In genomic region chr11:51960967-51961471, GRCm38 (mm10) we compare ENCODE assay signal across 8 mouse cellular contexts. TPM values are rescaled to one million over a fixed set of nuclear protein-coding genes. Genes with fewer than 3 reads are reported as not detected.
A peak's percentile ranks its signal among the peaks of the same experiment; 100 is the strongest.
DNase-seq lines count a peak whose midpoint lies in the region; ATAC-seq lines count a peak whose summit lies in the region.

No protein-coding gene starts in this region.

- H3K4me2 ChIP-seq in lung, embryonic 15.5 days, result no peak overlapping the region

- ATAC-seq in lung, embryonic 15.5 days (ENCODE audit: borderline replicate concordance, extremely low read depth, low FRiP score, low TSS enrichment), result peak; percentile 69

- H3K9me3 ChIP-seq in lung, embryonic 15.5 days, result no peaks in the 10 kb centered on the region

- DNase-seq in adrenal gland, postnatal 14 days, result peak; percentile 44
- DNase-seq in adrenal gland, adult 8-10 months, result no peak
- DNase-seq in ovary, postnatal 14 days (ENCODE audit: low spot score), result peak; percentile 12
- no peak for DNase-seq in ovary, postnatal 10 days (ENCODE audit: low spot score)
- peak; percentile 57 to 61 for DNase-seq in thymus, postnatal 36 days
- DNase-seq in T-cell, adult 2 months (ENCODE audit: low spot score), result no peak
- DNase-seq in embryo, embryonic 11 days, result no peak

- no peak overlapping the region for H3K9ac ChIP-seq in lung, embryonic 15.5 days

- no peak overlapping the region for H3K4me3 ChIP-seq in lung, embryonic 15.5 days

- peak overlapping the region; percentile 77 for H3K27ac ChIP-seq in lung, embryonic 15.5 days

- H3K27me3 ChIP-seq in lung, embryonic 15.5 days, result no peaks in the 10 kb centered on the region

- WGBS in lung, embryonic 15.5 days, result 40% methylated on average over 11 of the region's 11 CpGs

- 0 out of 2 replicates have a peak, but pooled peaks cover 3% of the 10 kb centered on the region for H3K4me1 ChIP-seq in lung, embryonic 15.5 days

- H3K36me3 ChIP-seq in lung, embryonic 15.5 days, result no peaks in the 10 kb centered on the region

RNA-seq across cellular contexts. Expression of gene Cdkn2aipnl, which starts 6.4 kb away (rescaled TPM):
- total RNA-seq in adrenal gland, postnatal 14 days (2021), result 20.1 and 24.9 TPM in 2 replicates
- 10 to 100 TPM; 16.9 to 25.6 (median 21.3) TPM for total RNA-seq in adrenal gland, adult 8-10 months (2022)
- polyA plus RNA-seq in lung, embryonic 15.5 days (2015; fragmentation: Nextera tagmentation; extraction: Ambion mirVana), result 102 and 109 TPM in 2 replicates

RNA-seq across cellular contexts. Expression of gene Ube2b, which starts 39.5 kb away (rescaled TPM):
- total RNA-seq in adrenal gland, postnatal 14 days (2021), result 152 and 153 TPM in 2 replicates
- 100 to 1,000 TPM; 124 to 144 (median 140) TPM for total RNA-seq in adrenal gland, adult 8-10 months (2022)
- polyA plus RNA-seq in lung, embryonic 15.5 days (2015; fragmentation: Nextera tagmentation; extraction: Ambion mirVana), result 214 and 215 TPM in 2 replicates

RNA-seq across cellular contexts. Expression of gene Cdkl3, which starts 43.0 kb away (rescaled TPM):
- 4.3 and 5.6 TPM in 2 replicates for total RNA-seq in adrenal gland, postnatal 14 days (2021)
- total RNA-seq in adrenal gland, adult 8-10 months (2022), result 1 to 10 TPM; 3.0 to 5.5 (median 4.2) TPM
- 6.5 and 7.0 TPM in 2 replicates for polyA plus RNA-seq in lung, embryonic 15.5 days (2015; fragmentation: Nextera tagmentation; extraction: Ambion mirVana)

Comparison
In these comparisons a context has a peak if more than half of its experiments do, and no peak if none do; other contexts are left out.
1. DNase-seq: peak in adrenal gland, postnatal 14 days (single experiment), ovary, postnatal 14 days (single experiment) and thymus, postnatal 36 days (2 of 2); none in adrenal gland, adult 8-10 months (single experiment), ovary, postnatal 10 days (single experiment), T-cell, adult 2 months (single experiment) and embryo, embryonic 11 days (single experiment).